Mouse (Mus musculus): Measurements from ENCODE around the gene BC030499.

DNA sequence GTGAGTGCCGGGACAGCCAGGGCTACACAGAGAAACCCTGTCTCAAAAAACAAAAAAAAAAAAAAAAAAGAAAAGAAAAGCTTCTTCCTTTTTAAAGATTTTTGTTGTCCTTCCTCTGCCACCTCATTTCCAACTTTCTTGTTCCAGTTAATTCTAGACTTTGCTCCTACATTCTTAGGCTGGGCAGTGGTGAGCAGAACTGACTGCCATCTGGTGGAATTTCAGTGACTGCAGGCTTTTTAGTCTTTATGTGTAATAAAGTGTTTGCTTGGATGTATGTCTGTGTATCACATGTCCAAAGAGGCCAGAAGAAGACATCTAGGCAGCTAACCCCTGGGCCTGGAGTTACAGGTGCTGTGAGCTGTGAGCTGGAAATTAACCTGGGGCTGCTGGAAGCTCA is 34.0 kb upstream of the BC030499 start:
- no peak for TF ChIP-seq POLR2A (IDR thresholded peaks at IDR 0.05; ENCODE audit: borderline replicate concordance, insufficient read depth, low read length)
- no peak for TF ChIP-seq CTCF (IDR thresholded peaks at IDR 0.05; ENCODE audit: borderline replicate concordance, insufficient read depth, low read depth, low read length)

Measured in cerebellum, adult 2 months (tissue).